Mouse (Mus musculus): ENCODE measurements at regions not wholly inside any gene's neighbourhood (a gene's known extent, or its start where the extent isn't known, plus 50 kb on each side); places are given as distances from the start of the nearest gene placed in this dataset.

DNA sequence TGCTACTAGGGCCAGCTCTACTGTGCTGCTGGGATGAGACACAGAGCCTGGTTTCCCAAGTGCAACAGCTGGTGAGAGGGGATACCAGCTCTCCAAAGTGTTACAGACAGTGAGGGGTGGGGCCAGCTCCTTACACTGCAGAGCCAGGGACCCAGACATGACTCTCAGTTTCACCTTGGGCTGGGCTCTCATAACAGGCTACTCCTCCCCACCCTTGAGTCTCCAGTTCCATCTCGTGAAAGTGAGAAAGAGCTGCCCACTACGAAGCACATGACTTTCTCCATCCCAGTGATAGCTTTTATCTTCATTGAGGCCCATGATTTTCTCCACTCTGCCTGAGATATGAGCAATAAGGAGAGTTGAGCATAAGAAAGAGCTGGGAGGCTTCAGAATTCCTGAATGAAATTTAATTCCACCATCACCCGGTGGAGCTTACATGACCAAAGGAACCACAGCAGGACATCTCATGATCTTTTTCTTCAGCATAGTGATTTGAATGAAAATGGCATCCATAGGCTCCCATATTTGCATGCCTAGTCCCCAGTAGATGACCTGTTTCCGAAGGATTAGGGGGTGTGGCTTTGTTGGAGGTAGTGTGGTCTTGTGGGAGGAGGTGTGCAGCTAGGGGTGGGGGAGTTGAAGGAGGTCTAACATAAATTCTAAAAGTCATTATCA is 153.5 kb downstream of the Spata18 start:
- Histone ChIP-seq H3K27ac (ENCODE audit: low read depth, low read length) (no peak overlapping the region), H3K9me3 (ENCODE audit: low read length) (no peaks in the 10 kb centered on the region), H3K4me3 (ENCODE audit: low read depth, low read length) (no peak overlapping the region), H3K4me2 (ENCODE audit: low read depth, low read length, poor library complexity, severe bottlenecking) (no peak overlapping the region), H3K27me3 (ENCODE audit: insufficient read depth, low read length) (no peaks in the 10 kb centered on the region), H3K4me1 (ENCODE audit: insufficient read depth, low read length) (no peaks in the 10 kb centered on the region), H3K36me3 (ENCODE audit: insufficient read depth, low read length) (no peaks in the 10 kb centered on the region), H3K9ac (replicated peaks; ENCODE audit: low read length, poor library complexity, severe bottlenecking) (no peak overlapping the region)
- DNase-seq (ENCODE audit: low spot score), result no peak
- TF ChIP-seq CTCF (IDR thresholded peaks at IDR 0.05), result no peak
- no peak for ATAC-seq (ENCODE audit: low FRiP score)
- WGBS, result 56% methylated on average over 4 of the region's 4 CpGs

DNA sequence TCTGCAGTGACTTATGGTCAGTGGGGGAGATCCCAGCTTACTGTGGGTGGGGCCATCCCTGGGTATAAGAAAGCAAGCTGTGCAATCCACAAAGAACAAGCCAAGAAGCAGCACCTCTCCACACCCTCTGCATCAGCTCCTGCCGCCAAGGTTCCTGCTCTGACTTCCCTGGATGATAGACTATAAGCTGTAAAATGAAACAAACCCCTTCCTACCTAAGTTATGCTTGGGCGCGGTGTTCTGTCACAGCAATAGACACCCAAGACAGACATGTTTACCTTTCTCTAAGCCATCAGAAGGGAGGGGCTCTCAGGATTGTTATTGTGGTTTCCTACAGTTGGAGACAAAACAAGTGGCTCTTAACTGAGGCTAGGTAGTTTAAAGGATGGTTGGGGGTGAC is 159.5 kb downstream of the Spata18 start:
- Histone ChIP-seq H3K27ac (ENCODE audit: low read depth, low read length) (no peak overlapping the region), H3K9ac (replicated peaks; ENCODE audit: low read length, poor library complexity, severe bottlenecking) (no peak overlapping the region), H3K27me3 (ENCODE audit: insufficient read depth, low read length) (no peaks in the 10 kb centered on the region), H3K4me1 (ENCODE audit: insufficient read depth, low read length) (no peaks in the 10 kb centered on the region), H3K4me3 (ENCODE audit: low read depth, low read length) (no peak overlapping the region), H3K36me3 (ENCODE audit: insufficient read depth, low read length) (no peaks in the 10 kb centered on the region), H3K9me3 (ENCODE audit: low read length) (no peaks in the 10 kb centered on the region), H3K4me2 (ENCODE audit: low read depth, low read length, poor library complexity, severe bottlenecking) (no peak overlapping the region)
- 91% methylated on average over 3 of the region's 3 CpGs for WGBS
- TF ChIP-seq CTCF (IDR thresholded peaks at IDR 0.05), result no peak
- ATAC-seq (ENCODE audit: low FRiP score) (no peak), DNase-seq (ENCODE audit: low spot score) (no peak)

DNA sequence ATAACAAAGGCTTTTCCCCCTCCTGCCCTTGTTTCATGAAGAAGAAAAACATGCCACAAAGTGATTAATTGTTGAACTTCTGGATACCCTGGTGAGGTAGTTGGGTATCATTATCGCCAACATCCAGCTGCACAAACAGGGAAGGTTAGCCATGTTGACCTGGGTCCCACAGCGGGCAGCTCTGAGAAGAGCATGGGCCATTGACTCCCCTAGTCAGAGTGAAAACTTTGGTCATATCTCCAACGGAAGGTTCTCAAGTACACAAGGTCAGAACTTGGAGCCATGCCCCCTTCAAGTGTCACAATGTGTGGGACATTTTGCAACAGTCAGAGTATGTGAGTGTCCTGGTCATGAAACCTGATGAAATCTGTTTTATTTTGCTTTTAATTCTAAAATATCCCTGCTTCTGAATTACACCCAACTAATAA is 159.9 kb downstream of the Spata18 start:
- H3K36me3 ChIP-seq (ENCODE audit: insufficient read depth, low read length), result no peaks in the 10 kb centered on the region
- ATAC-seq (ENCODE audit: low FRiP score) (no peak), DNase-seq (ENCODE audit: low spot score) (no peak)
- no peaks in the 10 kb centered on the region for H3K9me3 ChIP-seq (ENCODE audit: low read length)
- 77% methylated on average over 3 of the region's 3 CpGs for WGBS
- no peak overlapping the region for H3K4me3 ChIP-seq (ENCODE audit: low read depth, low read length)
- H3K4me2 ChIP-seq (ENCODE audit: low read depth, low read length, poor library complexity, severe bottlenecking), result no peak overlapping the region
- no peak overlapping the region for H3K27ac ChIP-seq (ENCODE audit: low read depth, low read length)
- no peaks in the 10 kb centered on the region for H3K4me1 ChIP-seq (ENCODE audit: insufficient read depth, low read length)
- H3K27me3 ChIP-seq (ENCODE audit: insufficient read depth, low read length), result no peaks in the 10 kb centered on the region
- no peak overlapping the region for H3K9ac ChIP-seq (replicated peaks; ENCODE audit: low read length, poor library complexity, severe bottlenecking)
- TF ChIP-seq CTCF (IDR thresholded peaks at IDR 0.05), result no peak

DNA sequence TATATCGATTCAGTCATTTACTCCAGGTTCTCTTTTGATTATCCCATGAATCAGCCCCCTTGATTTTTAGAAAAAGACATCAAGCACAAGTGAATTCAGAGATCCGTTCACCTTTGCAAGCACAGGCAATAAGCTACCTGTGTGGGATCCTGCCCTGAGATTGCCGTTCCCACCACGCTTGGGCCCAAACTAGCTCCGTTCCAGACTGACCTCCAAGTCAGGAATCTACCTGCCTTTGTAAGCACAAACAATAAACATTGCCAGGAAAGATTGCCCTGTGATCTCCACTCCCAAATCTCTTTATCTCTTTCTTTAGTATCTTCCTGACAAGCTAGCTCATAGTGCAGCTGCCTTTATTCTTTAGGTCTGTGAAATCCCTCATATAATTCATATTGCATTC is 164.6 kb downstream of the Spata18 start:
- Histone ChIP-seq H3K4me3 (ENCODE audit: low read depth, low read length) (no peak overlapping the region), H3K36me3 (ENCODE audit: insufficient read depth, low read length) (no peaks in the 10 kb centered on the region), H3K27me3 (ENCODE audit: insufficient read depth, low read length) (no peaks in the 10 kb centered on the region), H3K4me1 (ENCODE audit: insufficient read depth, low read length) (no peaks in the 10 kb centered on the region), H3K4me2 (ENCODE audit: low read depth, low read length, poor library complexity, severe bottlenecking) (no peak overlapping the region), H3K9ac (replicated peaks; ENCODE audit: low read length, poor library complexity, severe bottlenecking) (no peak overlapping the region), H3K27ac (ENCODE audit: low read depth, low read length) (no peak overlapping the region), H3K9me3 (ENCODE audit: low read length) (no peaks in the 10 kb centered on the region)
- DNase-seq (ENCODE audit: low spot score) (no peak), ATAC-seq (ENCODE audit: low FRiP score) (no peak)
- TF ChIP-seq CTCF (IDR thresholded peaks at IDR 0.05), result no peak
- 96% methylated on average over 5 of the region's 5 CpGs for WGBS

DNA sequence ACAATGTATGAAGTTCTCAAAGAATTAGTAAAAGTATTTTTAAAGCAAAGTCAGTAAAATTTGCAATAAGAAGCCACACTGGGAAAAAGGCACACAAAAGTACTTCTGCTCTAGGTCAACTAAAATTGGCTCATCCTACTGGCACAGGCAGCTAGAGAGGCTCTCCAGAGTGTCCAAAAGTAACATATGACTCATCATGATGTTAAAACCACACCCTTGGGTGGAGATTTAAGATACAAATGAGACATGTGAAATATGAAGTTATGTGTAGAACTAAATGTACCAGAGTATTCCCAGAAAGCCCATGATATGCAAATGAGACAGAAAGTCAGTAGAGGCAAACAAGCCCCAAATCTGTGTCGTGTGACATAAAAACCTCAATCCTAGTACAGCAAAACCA is 166.0 kb downstream of the Spata18 start:
- TF ChIP-seq CTCF (IDR thresholded peaks at IDR 0.05), result no peak
- Histone ChIP-seq H3K36me3 (ENCODE audit: insufficient read depth, low read length) (no peaks in the 10 kb centered on the region), H3K4me3 (ENCODE audit: low read depth, low read length) (no peak overlapping the region), H3K9ac (replicated peaks; ENCODE audit: low read length, poor library complexity, severe bottlenecking) (no peak overlapping the region), H3K4me1 (ENCODE audit: insufficient read depth, low read length) (no peaks in the 10 kb centered on the region), H3K9me3 (ENCODE audit: low read length) (no peaks in the 10 kb centered on the region), H3K27ac (ENCODE audit: low read depth, low read length) (no peak overlapping the region), H3K4me2 (ENCODE audit: low read depth, low read length, poor library complexity, severe bottlenecking) (no peak overlapping the region), H3K27me3 (ENCODE audit: insufficient read depth, low read length) (no peaks in the 10 kb centered on the region)
- ATAC-seq (ENCODE audit: low FRiP score) (no peak), DNase-seq (ENCODE audit: low spot score) (no peak)
- WGBS, result 88% methylated on average over 1 of the region's 1 CpGs

DNA sequence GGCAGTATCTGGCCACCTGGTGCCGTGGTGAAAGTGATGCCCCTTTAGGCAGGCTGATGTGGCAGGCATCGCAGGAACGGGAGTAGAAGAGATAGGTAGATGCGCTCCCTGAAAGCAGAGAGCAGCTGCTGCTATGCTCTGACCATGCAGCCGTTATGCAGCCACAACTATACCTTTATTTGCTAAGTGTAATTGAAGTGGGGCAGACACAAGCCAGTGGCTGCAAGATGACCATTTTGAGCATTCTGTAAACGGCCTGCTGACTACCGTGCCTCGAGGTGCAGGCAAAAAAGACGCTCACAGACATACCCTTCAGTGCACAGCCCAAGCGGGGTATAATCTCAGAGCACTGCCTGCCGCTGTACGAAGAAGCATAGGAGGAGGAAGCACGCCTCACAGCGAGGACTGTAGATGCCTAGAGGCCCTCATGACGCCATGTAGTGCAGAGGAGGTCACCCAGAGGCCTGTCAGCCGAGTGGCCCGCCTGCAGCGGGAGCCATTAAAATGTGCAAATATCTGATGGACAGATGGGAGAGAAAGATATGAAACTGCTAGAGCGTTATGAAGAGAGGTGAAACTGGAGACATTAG is 170.9 kb downstream of the Spata18 start:
- H3K27me3 ChIP-seq (ENCODE audit: insufficient read depth, low read length), result no peaks in the 10 kb centered on the region
- H3K4me2 ChIP-seq (ENCODE audit: low read depth, low read length, poor library complexity, severe bottlenecking), result no peak overlapping the region
- no peak overlapping the region for H3K4me3 ChIP-seq (ENCODE audit: low read depth, low read length)
- ATAC-seq (ENCODE audit: low FRiP score) (no peak), DNase-seq (ENCODE audit: low spot score) (no peak)
- 79% methylated on average over 19 of the region's 19 CpGs for WGBS
- H3K27ac ChIP-seq (ENCODE audit: low read depth, low read length), result no peak overlapping the region
- H3K9ac ChIP-seq (replicated peaks; ENCODE audit: low read length, poor library complexity, severe bottlenecking), result no peak overlapping the region
- TF ChIP-seq CTCF (IDR thresholded peaks at IDR 0.05), result no peak
- no peaks in the 10 kb centered on the region for H3K36me3 ChIP-seq (ENCODE audit: insufficient read depth, low read length)
- H3K9me3 ChIP-seq (ENCODE audit: low read length), result no peaks in the 10 kb centered on the region
- no peaks in the 10 kb centered on the region for H3K4me1 ChIP-seq (ENCODE audit: insufficient read depth, low read length)
